Mouse (Mus musculus) forebrain, embryonic 12.5 days (tissue): Measurements from ENCODE around the gene Chn2. TPM values are rescaled to one million over a fixed set of nuclear protein-coding genes. Genes with fewer than 3 reads are reported as not detected.

ENCODE experiments used
- ATAC-seq: fragments of 200-750 bp; cut with Nextera tagmentation; 2 replicates; pipeline ENCODE4 v1.8.0; 2017; ENCODE audit warnings: moderate TSS enrichment; ENCODE audit not compliant: low FRiP score
- H3K27ac ChIP-seq: fragments of 300-500 bp; sonication (generic); 2 replicates; pipeline ENCODE4 v1.5.1; 2016; ENCODE audit warnings: mild to moderate bottlenecking
- H3K27me3 ChIP-seq: fragments of 300-500 bp; sonication (generic); 2 replicates; pipeline ENCODE4 v1.6.1; 2016; ENCODE audit warnings: mild to moderate bottlenecking
- H3K36me3 ChIP-seq: fragments of 300-500 bp; sonication (generic); replicated peaks from 2 replicates; pipeline ENCODE4 v1.6.1; 2016; ENCODE audit warnings: mild to moderate bottlenecking
- H3K4me1 ChIP-seq: fragments of 300-500 bp; sonication (generic); 2 replicates; pipeline ENCODE4 v1.6.1; 2016
- H3K4me2 ChIP-seq: fragments of 300-500 bp; sonication (generic); 2 replicates; pipeline ENCODE4 v1.6.1; 2016; ENCODE audit warnings: mild to moderate bottlenecking, moderate library complexity
- H3K4me3 ChIP-seq: fragments of 300-500 bp; sonication (generic); replicated peaks from 2 replicates; pipeline ENCODE4 v1.5.1; 2016; ENCODE audit warnings: mild to moderate bottlenecking
- H3K9ac ChIP-seq: fragments of 300-500 bp; sonication (generic); 2 replicates; pipeline ENCODE4 v1.6.1; 2016; ENCODE audit warnings: mild to moderate bottlenecking
- H3K9me3 ChIP-seq: fragments of 300-500 bp; sonication (generic); 2 replicates; pipeline ENCODE4 v1.6.1; 2016
- WGBS: fragments of 180-500 bp; shearing (Covaris S2); methylation state at CpG from one replicate; pipeline ENCODE4 v1.1.7; 2016; 5-methylcytosine and 5-hydroxymethylcytosine counted together
- polyA plus RNA-seq: library from polyadenylated mRNA; unstranded; fragments of >200 nt; fragmentation: Nextera tagmentation; extraction: Ambion mirVana; gene quantifications from 2 replicates; pipeline ENCODE4 v1.2.1, GENCODE M21; 2016

Chn2 gene
- polyA plus RNA-seq, 1 experiment from 2014 or later, result 29.8 TPM

DNA sequence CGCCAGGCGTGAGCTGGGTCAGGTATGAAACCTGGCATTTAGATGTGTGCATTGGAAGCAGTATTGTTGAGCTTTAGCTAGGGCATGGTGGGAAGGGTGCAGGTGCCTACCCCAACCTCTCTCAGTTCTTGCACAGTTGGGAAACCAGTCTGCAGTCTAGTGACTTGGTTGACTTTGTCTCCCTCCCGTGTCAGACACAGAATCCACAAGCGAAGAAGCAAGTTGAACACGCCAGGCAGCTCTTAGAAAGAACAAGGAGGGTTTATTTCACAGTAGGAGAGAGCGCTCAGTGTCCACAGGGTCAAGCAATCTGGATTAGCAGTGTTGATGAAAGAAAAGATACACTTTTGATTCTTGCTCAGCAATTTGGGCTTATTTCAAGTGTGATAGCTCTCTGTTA, 226.0 kb downstream of the Chn2 start:
- 88% methylated on average over 6 of the region's 6 CpGs for WGBS
- no peaks in the 10 kb centered on the region for H3K27me3 ChIP-seq
- ATAC-seq, result no peak

DNA sequence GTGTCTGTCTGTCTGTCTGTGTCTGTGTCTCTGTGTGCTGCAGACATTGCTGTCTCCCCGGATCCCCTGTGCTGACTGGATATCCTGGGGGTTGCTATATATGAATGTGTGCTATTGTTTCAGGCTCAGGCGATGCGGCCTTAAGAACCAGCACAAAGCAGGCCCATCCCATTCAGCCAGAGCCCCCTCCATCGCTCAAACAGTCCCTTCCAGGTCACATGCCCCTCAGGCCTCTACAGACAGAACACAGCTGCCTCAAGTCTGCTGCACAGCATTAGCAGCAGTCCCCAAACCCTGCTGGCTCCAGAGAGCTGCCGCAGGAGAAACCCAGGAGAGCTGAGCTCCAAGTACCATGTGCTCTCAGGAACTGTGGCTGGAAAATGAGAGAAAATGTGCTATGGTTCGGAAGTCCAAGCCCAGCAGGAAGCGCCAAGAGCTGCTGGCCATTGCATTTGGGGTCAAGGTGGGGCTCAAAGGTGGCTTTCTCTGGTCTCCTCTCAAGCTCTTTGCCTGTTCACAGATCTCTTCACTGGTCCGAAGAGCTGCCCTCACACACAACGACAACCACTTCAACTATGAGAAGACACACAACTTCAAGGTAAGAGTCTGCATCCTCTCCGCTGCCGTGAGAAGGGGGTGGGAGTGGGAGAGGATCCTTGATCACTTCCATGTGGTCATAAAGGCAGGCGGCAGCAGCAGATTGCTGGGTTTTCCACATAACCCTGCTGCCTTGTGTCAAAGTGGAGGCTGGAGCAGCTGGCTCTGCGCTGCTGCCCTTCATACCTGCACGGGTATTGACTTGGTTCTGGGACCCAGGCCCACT, 233.4 kb downstream of the Chn2 start:
- no peak overlapping the region for H3K27ac ChIP-seq
- H3K4me2 ChIP-seq, result no peak overlapping the region
- H3K27me3 ChIP-seq, result peaks cover 12% of the 10 kb centered on the region; the same call in 1 of the 2 replicates
- no peaks in the 10 kb centered on the region for H3K36me3 ChIP-seq
- no peak overlapping the region for H3K4me3 ChIP-seq
- 0 out of 2 replicates have a peak, but pooled peaks have one; percentile 20 for ATAC-seq
- H3K9me3 ChIP-seq, result no peaks in the 10 kb centered on the region
- WGBS, result 59% methylated on average over 14 of the region's 14 CpGs
- H3K9ac ChIP-seq, result no peak overlapping the region
- peaks cover 24% of the 10 kb centered on the region for H3K4me1 ChIP-seq

More for the DNA sequence above, 226.0 kb downstream of the Chn2 start:
- no peaks in the 10 kb centered on the region for H3K9me3 ChIP-seq
- H3K27ac ChIP-seq, result no peak overlapping the region
- no peak overlapping the region for H3K4me2 ChIP-seq
- H3K4me1 ChIP-seq, result peaks cover 4% of the 10 kb centered on the region; the same call in 1 of the 2 replicates
- H3K4me3 ChIP-seq, result no peak overlapping the region
- no peaks in the 10 kb centered on the region for H3K36me3 ChIP-seq
- H3K9ac ChIP-seq, result no peak overlapping the region

- Histone ChIP-seq H3K4me2 (no peak overlapping the region), H3K9me3 (no peaks in the 10 kb centered on the region), H3K4me3 (no peak overlapping the region), H3K27me3 (peaks cover 12% of the 10 kb centered on the region; the same call in 1 of the 2 replicates), H3K27ac (no peak overlapping the region), H3K36me3 (no peaks in the 10 kb centered on the region), H3K4me1 (peaks cover 30% of the 10 kb centered on the region), H3K9ac (no peak overlapping the region)
- no peak for ATAC-seq
- WGBS, result 52% methylated on average over 6 of the region's 6 CpGs
Measured at GRCm38 (mm10) chr6:54273379-54273730, 234.0 kb downstream of the Chn2 start.

DNA sequence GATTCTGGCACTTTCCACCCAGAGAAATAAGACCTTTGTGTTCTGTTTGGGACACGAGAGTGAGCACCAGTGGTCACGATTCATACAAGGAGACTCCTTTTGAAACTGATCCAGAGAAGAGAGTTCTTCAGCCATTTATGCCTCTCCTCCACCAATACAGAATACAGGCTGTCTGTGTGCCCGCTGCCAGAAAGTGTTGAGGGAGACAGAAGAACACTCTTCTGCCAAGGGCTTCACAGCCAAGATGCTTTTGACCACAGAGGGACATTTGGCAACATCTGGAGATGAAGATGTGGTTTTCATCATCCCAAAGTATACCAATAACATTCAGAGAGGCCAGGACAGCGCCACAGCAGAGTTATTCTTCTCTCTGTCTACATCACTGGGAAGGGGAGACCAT, 237.9 kb downstream of the Chn2 start:
- Histone ChIP-seq H3K36me3 (no peaks in the 10 kb centered on the region), H3K27me3 (no peaks in the 10 kb centered on the region; the same call in 1 of the 2 replicates), H3K4me3 (no peak overlapping the region), H3K9ac (no peak overlapping the region), H3K27ac (no peak overlapping the region), H3K9me3 (no peaks in the 10 kb centered on the region), H3K4me1 (peaks cover 32% of the 10 kb centered on the region), H3K4me2 (no peak overlapping the region)
- 83% methylated on average over 4 of the region's 4 CpGs for WGBS
- ATAC-seq, result no peak

DNA sequence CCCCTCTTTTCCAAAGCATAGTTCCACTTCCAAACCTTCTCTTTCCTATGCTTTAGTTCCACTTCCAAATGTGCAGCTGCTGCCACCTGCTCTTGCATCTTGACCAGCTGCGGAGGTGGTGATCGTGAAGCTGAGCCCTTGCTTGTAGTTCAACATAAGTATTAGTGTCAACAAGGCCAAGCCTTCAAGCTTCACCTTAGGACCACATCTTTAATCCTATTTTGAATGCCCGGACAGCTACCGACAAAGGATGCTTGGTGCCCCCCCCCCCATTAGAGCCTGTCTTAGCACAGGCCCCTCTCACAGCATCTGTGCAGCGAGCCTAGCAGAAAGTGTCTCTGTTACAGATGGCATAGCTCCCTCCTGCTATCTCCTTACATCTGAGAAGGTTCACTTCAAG, 238.5 kb downstream of the Chn2 start:
- H3K27me3 ChIP-seq, result no peaks in the 10 kb centered on the region; the same call in 1 of the 2 replicates
- H3K4me2 ChIP-seq, result no peak overlapping the region
- H3K4me3 ChIP-seq, result no peak overlapping the region
- ATAC-seq, result peak; percentile 60; the same call in 1 of the 2 replicates
- WGBS, result 13% methylated on average over 5 of the region's 5 CpGs
- no peaks in the 10 kb centered on the region for H3K36me3 ChIP-seq
- no peak overlapping the region for H3K9ac ChIP-seq
- peaks cover 26% of the 10 kb centered on the region for H3K4me1 ChIP-seq
- no peaks in the 10 kb centered on the region for H3K9me3 ChIP-seq
- 0 out of 2 replicates have a peak overlapping the region, but pooled peaks have one; percentile 13 for H3K27ac ChIP-seq

- no peak overlapping the region for H3K4me3 ChIP-seq
- no peak overlapping the region for H3K4me2 ChIP-seq
- no peak overlapping the region for H3K27ac ChIP-seq
- no peaks in the 10 kb centered on the region for H3K9me3 ChIP-seq
- 82% methylated on average over 2 of the region's 2 CpGs for WGBS
- no peak overlapping the region for H3K9ac ChIP-seq
- peaks cover 21% of the 10 kb centered on the region for H3K4me1 ChIP-seq
- no peaks in the 10 kb centered on the region for H3K36me3 ChIP-seq
- no peak for ATAC-seq
- H3K27me3 ChIP-seq, result no peaks in the 10 kb centered on the region; the same call in 1 of the 2 replicates
Measured at GRCm38 (mm10) chr6:54278613-54279012, 239.3 kb downstream of the Chn2 start.

DNA sequence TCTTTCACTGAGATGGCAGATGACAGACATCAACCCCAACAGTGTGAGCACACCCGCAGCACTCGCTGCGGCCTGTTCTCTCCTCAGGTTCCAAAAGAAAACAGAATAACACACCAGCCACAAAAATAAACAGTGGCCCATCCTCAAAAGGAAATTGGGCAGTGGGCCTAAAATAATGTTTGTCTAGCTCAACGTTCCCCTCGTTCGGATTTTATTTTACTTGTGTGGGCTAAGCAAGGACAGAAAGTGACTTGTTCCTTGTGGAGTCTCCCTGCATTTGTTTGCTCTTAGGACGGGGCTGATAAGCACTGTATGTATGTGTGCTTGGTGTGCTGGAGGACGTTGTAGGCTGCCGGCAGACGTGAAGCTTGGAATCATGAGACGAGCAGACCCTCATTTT, 240.0 kb downstream of the Chn2 start:
- Histone ChIP-seq H3K9me3 (no peaks in the 10 kb centered on the region), H3K27ac (no peak overlapping the region), H3K4me2 (no peak overlapping the region), H3K4me1 (peaks cover 19% of the 10 kb centered on the region), H3K4me3 (no peak overlapping the region), H3K27me3 (no peaks in the 10 kb centered on the region; the same call in 1 of the 2 replicates), H3K9ac (no peak overlapping the region), H3K36me3 (no peaks in the 10 kb centered on the region)
- 84% methylated on average over 11 of the region's 11 CpGs for WGBS
- ATAC-seq, result no peak

- Histone ChIP-seq H3K36me3 (no peaks in the 10 kb centered on the region), H3K4me3 (no peak overlapping the region), H3K9me3 (no peaks in the 10 kb centered on the region), H3K27ac (no peak overlapping the region), H3K27me3 (no peaks in the 10 kb centered on the region; the same call in 1 of the 2 replicates), H3K4me2 (no peak overlapping the region), H3K4me1 (peaks cover 19% of the 10 kb centered on the region), H3K9ac (no peak overlapping the region)
- ATAC-seq, result no peak
- 83% methylated on average over 6 of the region's 6 CpGs for WGBS
Measured at GRCm38 (mm10) chr6:54280248-54280647, 240.9 kb downstream of the Chn2 start.

DNA sequence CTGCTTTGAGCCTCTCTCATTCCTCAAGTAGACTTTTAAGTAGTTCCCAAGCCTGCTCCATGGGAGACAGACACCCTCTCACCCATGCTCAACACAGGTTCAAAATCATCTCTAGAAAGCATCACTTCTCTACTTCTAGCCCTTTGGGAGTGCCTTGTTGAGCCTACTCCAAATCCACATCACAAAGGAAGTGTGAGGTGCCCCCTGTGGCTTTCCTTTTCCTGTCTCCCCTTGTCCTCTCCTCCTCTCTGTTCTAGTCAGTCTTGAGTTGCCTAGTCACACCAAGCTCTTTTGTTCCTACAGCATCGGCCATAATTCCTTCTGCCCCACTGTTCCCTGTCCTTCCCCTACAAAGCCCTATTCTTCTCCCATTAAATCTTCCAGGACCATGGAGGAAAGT, 243.9 kb downstream of the Chn2 start:
- Histone ChIP-seq H3K9ac (no peak overlapping the region), H3K4me3 (no peak overlapping the region), H3K27me3 (no peaks in the 10 kb centered on the region), H3K27ac (no peak overlapping the region), H3K4me2 (no peak overlapping the region), H3K4me1 (peaks cover 6% of the 10 kb centered on the region), H3K36me3 (no peaks in the 10 kb centered on the region), H3K9me3 (no peaks in the 10 kb centered on the region)
- WGBS, result 12% methylated on average over 1 of the region's 1 CpGs
- no peak for ATAC-seq

DNA sequence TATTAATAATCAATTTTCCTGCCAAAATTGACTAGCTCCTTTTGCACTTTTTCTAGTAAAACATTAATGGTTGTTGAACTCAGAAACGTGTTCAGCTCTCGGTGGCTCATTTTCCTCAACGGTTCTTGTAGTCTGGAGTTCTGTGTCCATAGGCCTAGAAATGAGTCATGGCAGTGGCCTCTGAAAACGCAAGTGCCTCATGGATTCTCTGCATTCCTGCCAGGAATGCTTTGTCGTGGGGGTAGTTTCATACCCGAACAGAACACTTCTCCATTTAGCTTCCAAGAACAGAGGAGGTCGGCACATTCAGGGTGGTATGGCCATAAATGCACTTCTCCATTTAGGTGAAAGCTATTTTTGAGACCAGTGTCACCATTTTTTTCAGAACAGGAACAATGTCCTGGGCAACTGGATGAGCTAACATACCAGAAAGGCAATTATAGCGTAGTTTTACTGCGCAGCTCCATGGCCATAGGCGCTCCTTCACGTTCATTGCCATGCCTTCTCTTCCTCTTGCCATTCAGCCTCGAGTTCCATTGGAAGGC, 244.9 kb downstream of the Chn2 start:
- Histone ChIP-seq H3K4me1 (peaks cover 3% of the 10 kb centered on the region; the same call in 1 of the 2 replicates), H3K27me3 (no peaks in the 10 kb centered on the region), H3K36me3 (no peaks in the 10 kb centered on the region), H3K4me3 (no peak overlapping the region), H3K4me2 (no peak overlapping the region), H3K9me3 (no peaks in the 10 kb centered on the region), H3K9ac (no peak overlapping the region), H3K27ac (no peak overlapping the region)
- WGBS, result 92% methylated on average over 12 of the region's 12 CpGs
- no peak for ATAC-seq

DNA sequence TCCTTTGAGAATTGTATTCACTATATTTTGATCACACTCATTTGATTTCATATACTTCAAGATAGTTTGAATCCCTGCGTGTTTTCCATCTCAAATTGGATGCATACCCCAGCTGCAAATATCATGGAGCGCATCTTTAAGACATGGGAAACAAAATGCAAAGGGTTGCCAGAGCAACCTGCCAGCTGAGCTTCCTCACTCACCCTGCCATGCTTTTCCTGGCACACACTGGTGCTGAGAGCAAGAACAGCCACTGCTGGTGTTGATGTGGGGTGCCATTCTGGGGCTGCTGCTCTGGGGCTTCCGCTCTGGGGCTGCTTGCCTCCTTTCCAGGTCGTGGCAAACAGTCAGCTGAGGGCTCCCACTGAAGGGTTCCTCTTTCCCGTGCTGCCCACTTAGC, 247.5 kb downstream of the Chn2 start:
- no peaks in the 10 kb centered on the region for H3K27me3 ChIP-seq
- 0 out of 2 replicates have a peak, but pooled peaks cover 3% of the 10 kb centered on the region for H3K36me3 ChIP-seq
- H3K9ac ChIP-seq, result no peak overlapping the region
- ATAC-seq, result no peak
- H3K4me2 ChIP-seq, result no peak overlapping the region
- H3K4me1 ChIP-seq, result 0 out of 2 replicates have a peak, but pooled peaks cover 3% of the 10 kb centered on the region
- no peaks in the 10 kb centered on the region for H3K9me3 ChIP-seq
- WGBS, result 84% methylated on average over 5 of the region's 5 CpGs
- H3K27ac ChIP-seq, result no peak overlapping the region
- no peak overlapping the region for H3K4me3 ChIP-seq

DNA sequence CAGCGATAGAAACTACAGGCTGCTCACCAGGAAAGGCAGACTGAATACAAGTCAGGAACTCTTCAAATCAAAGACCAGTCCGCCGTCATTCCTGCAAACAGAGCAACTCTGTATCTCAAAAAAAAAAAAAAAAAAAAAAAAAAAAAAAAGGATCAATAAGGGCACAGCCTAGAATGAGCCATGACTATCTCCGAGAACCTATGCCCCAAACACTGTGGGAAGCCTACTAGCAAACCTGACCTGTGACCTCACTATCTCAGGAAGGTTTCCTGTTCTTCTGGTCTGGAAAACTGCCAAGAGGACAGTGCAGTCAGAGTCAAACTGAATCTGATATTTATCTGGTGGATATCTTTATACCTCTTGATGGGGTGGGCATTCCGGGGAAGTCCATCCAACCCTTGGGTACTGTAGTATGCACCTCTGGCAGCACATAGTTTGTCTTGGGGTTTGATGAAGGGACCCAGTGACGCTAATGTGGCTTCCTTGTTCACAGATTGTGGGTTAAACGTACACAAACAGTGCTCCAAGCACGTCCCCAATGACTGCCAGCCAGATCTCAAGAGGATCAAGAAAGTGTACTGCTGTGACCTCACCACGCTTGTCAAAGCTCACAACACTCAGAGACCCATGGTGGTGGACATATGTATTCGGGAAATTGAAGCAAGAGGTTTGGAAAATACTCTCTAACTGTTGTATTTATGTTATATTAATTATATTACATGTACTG, 250.6 kb downstream of the Chn2 start:
- no peak overlapping the region for H3K4me3 ChIP-seq
- peaks cover 7% of the 10 kb centered on the region for H3K36me3 ChIP-seq
- H3K27me3 ChIP-seq, result no peaks in the 10 kb centered on the region
- H3K9ac ChIP-seq, result no peak overlapping the region
- 77% methylated on average over 10 of the region's 10 CpGs for WGBS
- H3K9me3 ChIP-seq, result no peaks in the 10 kb centered on the region
- no peak overlapping the region for H3K4me2 ChIP-seq
- H3K4me1 ChIP-seq, result no peaks in the 10 kb centered on the region
- no peak for ATAC-seq
- no peak overlapping the region for H3K27ac ChIP-seq
